ENCODE assay signal across 8 mouse cellular contexts in genomic region chr11:87662407-87662806, GRCm38 (mm10). TPM values are rescaled to one million over a fixed set of nuclear protein-coding genes. Genes with fewer than 3 reads are reported as not detected.
DNase-seq lines count a peak whose midpoint lies in the region; ATAC-seq and TF ChIP-seq lines count a peak whose summit lies in the region.

TSS of gene Rnf43 (plus strand) at chr11:87662722.

- peak within 1 kb of the TSS; percentile 46 for H3K4me3 ChIP-seq in embryonic facial prominence, embryonic 13.5 days
- H3K4me3 ChIP-seq in kidney, adult 2 months (ENCODE audit: insufficient read depth, low read depth, low read length), result peak within 1 kb of the TSS; percentile 51
- peak within 1 kb of the TSS; percentile 37 for H3K4me3 ChIP-seq in limb, embryonic 12.5 days (replicated peaks)
- peak within 1 kb of the TSS; percentile 33 for H3K4me3 ChIP-seq in midbrain, embryonic 15.5 days
- H3K4me3 ChIP-seq in spleen, adult 2 months (ENCODE audit: extremely low read depth, insufficient read depth, insufficient read length), result peak within 1 kb of the TSS; percentile 43

- ATAC-seq in embryonic facial prominence, embryonic 13.5 days (ENCODE audit: insufficient number of reproducible peaks, insufficient read depth, low FRiP score, low TSS enrichment, low read depth), result peak; percentile 75; the same call in 1 of the 2 replicates
- no peak for ATAC-seq in limb, embryonic 12.5 days (ENCODE audit: insufficient number of reproducible peaks, insufficient read depth, low FRiP score, low TSS enrichment, low read depth)
- ATAC-seq in midbrain, embryonic 15.5 days (replicated peaks), result no peak

- DNase-seq in 3134 (ENCODE audit: extremely low read depth, insufficient read length, low spot score), result peak; percentile 81
- DNase-seq in adrenal gland, postnatal 36 days, result peak; percentile 88 to 91
- peak; percentile 80 to 92 for DNase-seq in heart, adult 18-20 months
- DNase-seq in kidney, adult 2 months, result peak; percentile 95
- peak; percentile 85 to 87 for DNase-seq in spleen, adult 2 months (ENCODE audit: low read depth in 1 of 2, low spot score in 2 of 2)

- under 1% methylated on average over 8 of the region's 8 CpGs for WGBS in embryonic facial prominence, embryonic 13.5 days
- WGBS in kidney, adult 2 months, result 0% methylated on average over 8 of the region's 8 CpGs
- 2% methylated on average over 8 of the region's 8 CpGs for WGBS in limb, embryonic 12.5 days
- WGBS in midbrain, embryonic 15.5 days, result under 1% methylated on average over 8 of the region's 8 CpGs
- under 1% methylated on average over 8 of the region's 8 CpGs for WGBS in spleen, adult 2 months

- H3K9ac ChIP-seq in embryonic facial prominence, embryonic 13.5 days, result peak within 1 kb of the TSS; percentile 67
- peak within 1 kb of the TSS; percentile 42; the same call in 1 of the 2 replicates for H3K9ac ChIP-seq in limb, embryonic 12.5 days (replicated peaks)
- peak within 1 kb of the TSS; percentile 9; the same call in 1 of the 2 replicates for H3K9ac ChIP-seq in midbrain, embryonic 15.5 days

- peak within 1 kb of the TSS; percentile 28; the same call in 1 of the 2 replicates for H3K27ac ChIP-seq in embryonic facial prominence, embryonic 13.5 days
- peak within 1 kb of the TSS; percentile 61; the same call in 1 of the 2 replicates for H3K27ac ChIP-seq in kidney, adult 2 months (ENCODE audit: insufficient read depth, low read depth, low read length)
- no peak within 1 kb of the TSS for H3K27ac ChIP-seq in limb, embryonic 12.5 days
- no peak within 1 kb of the TSS for H3K27ac ChIP-seq in midbrain, embryonic 15.5 days
- no peak within 1 kb of the TSS for H3K27ac ChIP-seq in spleen, adult 2 months (ENCODE audit: insufficient read depth, low read length)

- no peaks in the 10 kb centered on the region for H3K4me1 ChIP-seq in embryonic facial prominence, embryonic 13.5 days
- H3K4me1 ChIP-seq in kidney, adult 2 months (ENCODE audit: control insufficient read depth, insufficient read depth, low read length), result no peaks in the 10 kb centered on the region
- peaks cover 9% of the 10 kb centered on the region for H3K4me1 ChIP-seq in limb, embryonic 12.5 days (replicated peaks)
- peaks cover 8% of the 10 kb centered on the region for H3K4me1 ChIP-seq in midbrain, embryonic 15.5 days
- H3K4me1 ChIP-seq in spleen, adult 2 months (ENCODE audit: control insufficient read depth, insufficient read depth, insufficient read length), result no peaks in the 10 kb centered on the region

- peaks cover 10% of the 10 kb centered on the region for H3K27me3 ChIP-seq in embryonic facial prominence, embryonic 13.5 days
- no peaks in the 10 kb centered on the region for H3K27me3 ChIP-seq in kidney, adult 2 months (replicated peaks; ENCODE audit: control insufficient read depth, insufficient read depth, low read length)
- H3K27me3 ChIP-seq in limb, embryonic 12.5 days, result peaks cover 18% of the 10 kb centered on the region
- H3K27me3 ChIP-seq in midbrain, embryonic 15.5 days (replicated peaks), result peaks cover 16% of the 10 kb centered on the region; the same call in 1 of the 2 replicates
- peaks cover 1% of the 10 kb centered on the region; the same call in 1 of the 2 replicates for H3K27me3 ChIP-seq in spleen, adult 2 months (ENCODE audit: control insufficient read depth, insufficient read depth, low read length)

- no peaks in the 10 kb centered on the region for H3K9me3 ChIP-seq in embryonic facial prominence, embryonic 13.5 days
- no peaks in the 10 kb centered on the region for H3K9me3 ChIP-seq in limb, embryonic 12.5 days
- no peaks in the 10 kb centered on the region for H3K9me3 ChIP-seq in midbrain, embryonic 15.5 days

- no peak for TF ChIP-seq POLR2A in kidney, adult 2 months (IDR thresholded peaks at IDR 0.05; ENCODE audit: low read depth, low read length)
- TF ChIP-seq POLR2A in spleen, adult 2 months (IDR thresholded peaks at IDR 0.05; ENCODE audit: low read depth, low read length), result no peak

- H3K4me2 ChIP-seq in embryonic facial prominence, embryonic 13.5 days, result peak within 1 kb of the TSS; percentile 65
- H3K4me2 ChIP-seq in limb, embryonic 12.5 days, result peak within 1 kb of the TSS; percentile 69
- peak within 1 kb of the TSS; percentile 55 for H3K4me2 ChIP-seq in midbrain, embryonic 15.5 days

- peak; percentile 74 for TF ChIP-seq CTCF in kidney, adult 2 months (conservative IDR thresholded peaks at IDR 0.05; ENCODE audit: insufficient read depth, insufficient read length, low read depth, low read length)
- TF ChIP-seq CTCF in spleen, adult 2 months (IDR thresholded peaks at IDR 0.05; ENCODE audit: extremely low read depth, insufficient read depth, insufficient read length, insufficient replicate concordance), result peak; percentile 61; the same call in 1 of the 2 replicates

- no peaks in the 10 kb centered on the region for H3K36me3 ChIP-seq in embryonic facial prominence, embryonic 13.5 days
- no peaks in the 10 kb centered on the region for H3K36me3 ChIP-seq in kidney, adult 2 months (ENCODE audit: control insufficient read depth, insufficient read depth, low read length)
- H3K36me3 ChIP-seq in limb, embryonic 12.5 days, result no peaks in the 10 kb centered on the region
- no peaks in the 10 kb centered on the region for H3K36me3 ChIP-seq in midbrain, embryonic 15.5 days (replicated peaks)
- H3K36me3 ChIP-seq in spleen, adult 2 months (ENCODE audit: control insufficient read depth, insufficient read depth, low read length), result no peaks in the 10 kb centered on the region

RNA-seq across cellular contexts. Expression of gene Rnf43, which starts in this region (rescaled TPM):
- 1 to 10 TPM; 6.2 to 8.9 TPM for total RNA-seq in adrenal gland, postnatal 36 days (2021)
- 7.1 and 8.7 TPM in 2 replicates for polyA plus RNA-seq in embryonic facial prominence, embryonic 13.5 days (2015; fragmentation: Nextera tagmentation; extraction: Ambion mirVana)
- under 1 TPM; 0.10 to 0.67 TPM for total RNA-seq in heart, adult 18-20 months (2021)
- 4.0 and 4.6 TPM in 2 replicates for polyA plus RNA-seq in kidney, adult 2 months (2012; rRNA removed)
- polyA plus RNA-seq in limb, embryonic 12.5 days (2016; fragmentation: Nextera tagmentation; extraction: Ambion mirVana), result 2.8 and 4.0 TPM in 2 replicates
- 0.83 and 1.2 TPM in 2 replicates for polyA plus RNA-seq in midbrain, embryonic 15.5 days (2015; fragmentation: Nextera tagmentation; extraction: Ambion mirVana)
- 3.5 and 4.9 TPM in 2 replicates for polyA plus RNA-seq in spleen, adult 2 months (2012; rRNA removed)

Comparison
In these comparisons a context has a peak if more than half of its experiments do, and no peak if none do; other contexts are left out.
1. RNA of gene Rnf43 (total RNA-seq): 6.2 to 8.9 TPM in adrenal gland, postnatal 36 days; 0.10 to 0.67 TPM in heart, adult 18-20 months; every median in the first group is over 4 times any median in the second.
2. Peak in DNase-seq in heart, adult 18-20 months; RNA of the gene not detected or under 1 TPM.
3. H3K27ac ChIP-seq: peak in embryonic facial prominence, embryonic 13.5 days (single experiment) and kidney, adult 2 months (single experiment); none in limb, embryonic 12.5 days (single experiment), midbrain, embryonic 15.5 days (single experiment) and spleen, adult 2 months (single experiment).
4. H3K9ac ChIP-seq: peak in every context shown above with its lines; median percentile 67 in embryonic facial prominence, embryonic 13.5 days; 42 in limb, embryonic 12.5 days; 9 in midbrain, embryonic 15.5 days.
5. Peak in every context shown above with its lines, with median percentiles within 50 percentile points of each other: DNase-seq, H3K4me2 ChIP-seq and H3K4me3 ChIP-seq.